Mouse (Mus musculus): Measurements from ENCODE around the gene Naa80.
A peak's percentile ranks its signal among the peaks of the same experiment; 100 is the strongest.

Naa80 gene

GRCm38 (mm10) chr9:107578587-107578986 lies at the start of gene Naa80:
Naa80 (plus strand) TSS chr9:107578887.
- no peak for DNase-seq

- DNase-seq = peak; percentile 83
Measured at GRCm38 (mm10) chr9:107533791-107534407, 44.8 kb upstream of the Naa80 start, which contains the start of gene Tmem115. Tmem115 (plus strand) TSS chr9:107533945.

- no peak for DNase-seq
Measured at GRCm38 (mm10) chr9:107534408-107535202, 44.1 kb upstream of the Naa80 start.

GRCm38 (mm10) chr9:107538231-107538630 lies 40.5 kb upstream of the Naa80 start:
- no peak for DNase-seq

- no peak for DNase-seq
Measured at GRCm38 (mm10) chr9:107538711-107539110, 40.0 kb upstream of the Naa80 start.

GRCm38 (mm10) chr9:107539940-107540339 lies 38.7 kb upstream of the Naa80 start:
- DNase-seq = no peak

GRCm38 (mm10) chr9:107540420-107540819 lies 38.3 kb upstream of the Naa80 start:
- no peak for DNase-seq

GRCm38 (mm10) chr9:107541005-107541404 lies 37.7 kb upstream of the Naa80 start:
- DNase-seq = no peak

GRCm38 (mm10) chr9:107541474-107542351 lies 37.0 kb upstream of the Naa80 start, which contains the start of the genes Cyb561d2 and Nprl2:
Cyb561d2 (minus strand) TSS chr9:107542193.
Nprl2 (plus strand) TSS chr9:107542226.
- peak; percentile 90 for DNase-seq

- no peak for DNase-seq
Measured at GRCm38 (mm10) chr9:107542352-107542686, 36.4 kb upstream of the Naa80 start.

GRCm38 (mm10) chr9:107542721-107543120 lies 36.0 kb upstream of the Naa80 start:
- DNase-seq = no peak

- DNase-seq = no peak
Measured at GRCm38 (mm10) chr9:107543299-107543698, 35.4 kb upstream of the Naa80 start.

- no peak for DNase-seq
Measured at GRCm38 (mm10) chr9:107544196-107544700, 34.4 kb upstream of the Naa80 start.

- DNase-seq = no peak
Measured at GRCm38 (mm10) chr9:107544729-107545128, 34.0 kb upstream of the Naa80 start.

- DNase-seq = no peak
Measured at GRCm38 (mm10) chr9:107545199-107545598, 33.5 kb upstream of the Naa80 start.

GRCm38 (mm10) chr9:107545602-107546001 lies 33.1 kb upstream of the Naa80 start:
- DNase-seq = peak; percentile 82

GRCm38 (mm10) chr9:107547026-107547425 lies 31.7 kb upstream of the Naa80 start, which contains the start of gene Zmynd10:
Zmynd10 (plus strand) TSS chr9:107547298.
- DNase-seq = peak; percentile 87

- no peak for DNase-seq
Measured at GRCm38 (mm10) chr9:107547957-107548356, 30.7 kb upstream of the Naa80 start.

GRCm38 (mm10) chr9:107548820-107549219 lies 29.9 kb upstream of the Naa80 start:
- no peak for DNase-seq

GRCm38 (mm10) chr9:107549297-107550074 lies 29.2 kb upstream of the Naa80 start:
- DNase-seq = no peak

- DNase-seq = no peak
Measured at GRCm38 (mm10) chr9:107550491-107551116, 28.1 kb upstream of the Naa80 start.

All from right cerebral cortex, postnatal 4 days (tissue).